Mouse (Mus musculus): Measurements from ENCODE around the gene Adam17. TPM values are rescaled to one million over a fixed set of nuclear protein-coding genes. Genes with fewer than 3 reads are reported as not detected.

The Adam17 gene
- polyA plus RNA-seq (2015; fragmentation: Nextera tagmentation; extraction: Ambion mirVana): 13.5 and 15.5 TPM in 2 replicates

DNA sequence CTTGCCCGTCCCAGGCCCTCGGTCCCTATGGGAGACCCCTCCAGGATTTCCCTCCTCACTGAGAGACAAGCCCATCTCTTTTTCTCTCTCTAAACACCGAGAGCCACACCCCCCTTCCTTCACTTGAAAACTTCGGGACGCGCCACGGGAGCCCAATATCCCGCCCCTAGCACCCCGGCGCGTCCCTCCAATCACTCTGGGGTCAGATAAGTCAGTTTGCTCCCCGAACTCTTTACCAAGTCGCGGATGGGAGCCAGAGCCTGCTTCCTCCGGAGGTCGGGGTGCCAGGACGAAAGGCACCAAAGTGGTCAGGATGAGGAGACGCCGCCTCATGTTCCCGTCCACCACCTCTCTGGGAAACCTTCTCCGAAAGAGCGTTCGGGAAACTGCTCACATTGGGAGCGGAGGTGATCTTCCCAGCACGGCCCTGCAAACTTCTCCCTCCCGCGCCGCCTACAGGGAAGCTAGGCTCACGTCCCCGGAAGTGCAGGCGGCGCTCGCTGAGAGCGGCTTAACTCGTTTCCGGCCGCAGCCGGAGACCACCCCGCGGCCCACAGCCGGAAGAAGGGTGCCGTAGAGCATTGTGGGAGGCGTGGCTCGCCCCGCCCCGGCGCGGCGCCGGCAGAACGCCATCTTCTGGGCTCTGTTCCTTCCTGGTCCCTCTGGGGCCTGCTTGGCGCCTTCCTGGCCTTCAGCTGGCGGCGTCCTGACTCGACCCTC, at the start of gene Adam17:
TSS of gene Adam17 (minus strand) at position 533 of the 720 bp plus-strand sequence.

DNA sequence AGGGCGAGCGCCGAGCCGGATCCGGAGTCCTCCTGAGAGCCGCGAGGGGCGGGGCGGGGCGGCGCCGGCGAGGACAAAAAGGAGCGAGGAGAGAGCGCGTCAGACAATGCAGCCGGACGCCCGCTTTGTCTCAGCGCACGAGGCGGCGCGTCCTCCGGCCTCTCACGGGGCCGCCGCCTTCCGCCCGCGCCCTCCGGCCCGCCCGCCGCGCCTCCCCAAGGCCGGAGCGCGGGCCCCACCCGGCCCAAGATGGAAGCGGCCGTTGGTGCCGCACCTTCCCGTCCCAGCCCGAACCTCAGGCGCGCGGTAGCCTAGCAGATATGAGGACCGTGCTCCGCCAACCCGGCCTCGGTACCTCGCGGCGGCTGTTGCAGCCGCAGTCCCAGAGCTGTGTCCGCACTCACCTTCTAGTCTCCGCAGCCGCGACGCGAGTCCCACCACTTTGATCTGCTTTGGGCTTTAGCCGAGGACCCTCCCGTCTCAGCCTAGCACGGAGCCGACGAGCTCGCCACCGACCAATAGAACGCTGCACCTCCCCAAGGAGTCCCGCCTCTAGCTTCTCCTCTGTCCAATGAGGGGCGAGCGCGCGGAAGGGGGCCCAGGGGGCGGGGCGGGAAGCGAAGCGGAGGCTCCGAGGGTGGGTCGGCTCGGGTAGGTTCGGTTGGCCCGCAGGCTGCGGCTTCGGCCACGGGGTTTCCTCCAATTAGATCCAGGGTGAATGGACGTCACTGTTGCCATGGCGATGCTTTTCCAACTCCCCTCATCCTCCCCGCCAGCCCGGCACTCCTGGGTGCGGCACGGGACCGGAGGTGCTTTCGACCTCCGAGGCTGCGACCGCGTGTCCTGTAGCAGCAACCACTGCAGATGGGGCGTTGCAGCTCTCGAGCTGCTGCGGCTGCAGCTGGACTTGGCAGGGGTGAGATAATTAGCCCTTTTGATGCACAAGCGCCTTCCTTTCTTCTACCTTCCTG, 44.0 kb upstream of the Adam17 start, which contains the start of gene Ywhaq:
TSS of gene Ywhaq (minus strand) at position 538 of the 971 bp plus-strand sequence.

DNA sequence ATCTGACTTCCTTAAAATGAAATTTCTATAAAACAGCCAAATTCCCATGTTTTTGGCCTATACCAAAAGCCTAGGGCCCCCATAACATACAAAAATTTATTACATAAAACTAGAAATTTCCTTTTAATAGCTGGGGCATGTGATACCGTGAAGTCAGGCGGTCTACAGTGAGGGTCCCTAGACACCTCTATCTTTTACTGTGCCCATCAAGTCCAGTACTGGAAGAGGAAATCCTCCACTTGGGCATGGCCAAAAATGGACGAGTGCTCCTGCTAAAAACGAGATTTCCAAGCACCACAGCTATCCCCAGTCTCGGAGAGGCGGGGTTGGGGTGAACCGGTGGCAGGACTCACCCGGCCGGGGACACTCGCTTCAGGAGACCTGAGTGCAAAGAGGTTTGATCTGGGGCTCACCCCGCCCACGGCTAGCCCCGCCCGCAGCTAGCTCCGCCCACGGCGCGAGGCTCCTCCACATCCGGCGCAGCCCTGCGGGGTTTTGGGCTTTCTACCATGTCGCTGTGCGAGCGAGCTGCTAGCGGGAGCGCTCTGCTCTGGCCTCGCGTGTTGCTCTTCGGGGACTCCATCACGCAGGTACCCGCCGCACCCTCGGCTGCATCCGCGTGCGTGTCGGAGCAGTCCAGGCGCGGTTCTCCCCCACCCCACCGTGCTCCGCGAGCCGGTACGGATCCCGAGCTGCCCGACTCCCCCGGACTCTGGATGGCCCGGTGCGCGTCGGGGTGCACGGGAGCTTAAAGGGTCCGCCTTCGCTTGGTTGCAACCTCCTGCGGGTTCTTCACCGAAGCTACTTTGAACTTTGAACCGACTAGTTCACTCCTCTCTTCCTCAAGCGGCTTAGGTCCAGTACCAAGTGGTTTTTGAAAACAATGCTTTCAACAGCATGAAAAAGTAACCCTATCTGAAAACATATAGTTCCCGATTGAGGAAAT, 57.2 kb downstream of the Adam17 start, which contains the start of gene Iah1:
TSS of gene Iah1 (plus strand) at position 467 of the 946 bp plus-strand sequence.

DNA sequence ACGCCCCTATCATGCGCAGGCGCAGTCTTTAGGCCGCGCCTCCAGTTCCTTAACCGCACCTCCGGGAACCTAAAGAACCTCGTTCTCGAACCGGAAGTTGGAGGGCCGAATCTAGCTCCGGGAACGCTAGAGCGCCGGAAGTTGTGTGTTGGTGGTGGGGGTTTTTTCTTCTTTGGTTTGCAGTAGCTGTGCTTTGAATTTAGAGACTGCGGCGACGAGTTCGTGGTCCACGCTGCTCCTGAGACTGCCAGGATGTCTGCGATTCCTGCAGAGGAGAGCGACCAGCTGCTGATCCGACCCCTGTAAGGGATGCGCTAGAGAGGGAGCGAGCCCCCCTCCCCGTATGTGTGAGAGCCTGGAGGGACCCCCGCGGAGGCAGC, 87.2 kb downstream of the Adam17 start, which contains the start of gene Itgb1bp1:
TSS of gene Itgb1bp1 (minus strand) at position 42 of the 380 bp plus-strand sequence.

DNA sequence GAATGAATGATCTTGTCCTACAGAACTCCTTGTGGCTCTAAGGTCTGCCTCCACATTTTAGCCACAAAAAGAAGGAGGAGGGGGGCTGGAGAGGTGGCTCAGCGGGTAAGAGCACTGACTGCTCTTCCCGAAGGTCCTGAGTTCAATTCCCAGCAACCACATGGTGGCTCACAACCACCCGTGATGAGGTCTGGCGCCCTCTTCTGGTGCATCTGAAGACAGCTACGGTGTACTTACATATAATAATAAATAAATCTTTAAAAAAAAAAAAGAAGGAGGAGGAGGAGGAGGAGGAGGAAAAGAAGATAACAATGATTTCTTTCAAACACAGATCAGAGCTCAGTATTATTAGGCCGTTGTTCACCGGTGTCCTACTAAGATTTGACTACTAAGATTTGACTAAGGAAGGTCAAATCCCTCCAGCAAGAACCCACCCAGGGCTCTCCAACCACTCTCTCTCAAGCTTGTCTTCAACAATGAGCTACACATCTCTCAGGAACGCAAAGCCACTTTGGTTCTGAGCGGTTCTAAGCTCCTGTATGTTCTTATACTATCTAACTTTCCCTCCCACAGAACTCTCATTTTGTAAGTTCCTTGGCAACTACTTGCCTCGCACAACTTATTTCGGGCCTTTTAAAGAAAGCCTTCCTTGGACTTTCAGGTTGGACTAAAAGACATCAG, 88.5 kb downstream of the Adam17 start, which contains the start of gene Cpsf3:
TSS of gene Cpsf3 (plus strand) at position 631 of the 681 bp plus-strand sequence.

Other genes with a start within 250 kb of the Adam17 start
- 65.1 and 68.2 TPM in 2 replicates for gene Cpsf3, start 88.2 kb downstream of the Adam17 start, polyA plus RNA-seq (2015; fragmentation: Nextera tagmentation; extraction: Ambion mirVana)
- gene Itgb1bp1, start 87.3 kb downstream of the Adam17 start, polyA plus RNA-seq (2015; fragmentation: Nextera tagmentation; extraction: Ambion mirVana): 35.4 and 38.8 TPM in 2 replicates
- 24.7 and 29.5 TPM in 2 replicates for gene Iah1, start 57.2 kb downstream of the Adam17 start, polyA plus RNA-seq (2015; fragmentation: Nextera tagmentation; extraction: Ambion mirVana)
- 930 and 1,000 TPM in 2 replicates for gene Ywhaq, start 44.0 kb upstream of the Adam17 start, polyA plus RNA-seq (2015; fragmentation: Nextera tagmentation; extraction: Ambion mirVana)